Mouse (Mus musculus) cortical plate, adult 2 months (tissue): ENCODE measurements at regions not wholly inside any gene's neighbourhood (a gene's known extent, or its start where the extent isn't known, plus 50 kb on each side); places are given as distances from the start of the nearest gene placed in this dataset.

Experiments used
- H3K27ac ChIP-seq: fragments of 200-500 bp; 2 replicates; pipeline ENCODE4 v1.5.1; 2012; ENCODE audit warnings: low read length, control low read depth, inconsistent platforms; ENCODE audit not compliant: insufficient read depth
- H3K4me1 ChIP-seq: fragments of 200-500 bp; 2 replicates; pipeline ENCODE4 v1.6.1; 2011; ENCODE audit warnings: low read length; ENCODE audit not compliant: control insufficient read depth, insufficient read depth
- H3K4me3 ChIP-seq: fragments of 200-500 bp; 2 replicates; pipeline ENCODE4 v1.5.1; 2011; ENCODE audit warnings: mild to moderate bottlenecking, low read length, control low read depth; ENCODE audit not compliant: insufficient read depth
- CTCF ChIP-seq: fragments of 200-500 bp; IDR thresholded peaks from 2 replicates; pipeline ENCODE4 v1.5.1; 2011; ENCODE audit warnings: mild to moderate bottlenecking, control low read depth, low read length; ENCODE audit not compliant: insufficient read depth; ENCODE audit errors: extremely low read depth
- POLR2A ChIP-seq: fragments of 200-500 bp; IDR thresholded peaks from 2 replicates; pipeline ENCODE4 v1.6.1; 2011; ENCODE audit warnings: mild to moderate bottlenecking, low read length, control low read depth; ENCODE audit not compliant: insufficient read depth; ENCODE audit errors: extremely low read depth

GRCm38 (mm10) chr2:61267706-61268105, 304.7 kb upstream of the Rbms1 start:
- TF ChIP-seq CTCF (no peak), POLR2A (no peak)
- H3K4me1 ChIP-seq = peaks cover 1% of the 10 kb centered on the region; the same call in 1 of the 2 replicates
- H3K4me3 ChIP-seq = no peak overlapping the region
- H3K27ac ChIP-seq = no peak overlapping the region

GRCm38 (mm10) chr2:61250068-61250800, 287.2 kb upstream of the Rbms1 start:
- H3K4me3 ChIP-seq = no peak overlapping the region
- no peak for TF ChIP-seq POLR2A
- TF ChIP-seq CTCF = no peak
- H3K27ac ChIP-seq = no peak overlapping the region
- H3K4me1 ChIP-seq = no peaks in the 10 kb centered on the region

GRCm38 (mm10) chr2:61247956-61248355, 285.0 kb upstream of the Rbms1 start:
- TF ChIP-seq POLR2A (no peak), CTCF (no peak)
- no peak overlapping the region for H3K27ac ChIP-seq
- H3K4me3 ChIP-seq = no peak overlapping the region
- H3K4me1 ChIP-seq = no peaks in the 10 kb centered on the region

GRCm38 (mm10) chr2:61247336-61247735, 284.3 kb upstream of the Rbms1 start:
- TF ChIP-seq CTCF (no peak), POLR2A (no peak)
- Histone ChIP-seq H3K4me1 (no peaks in the 10 kb centered on the region), H3K27ac (no peak overlapping the region), H3K4me3 (no peak overlapping the region)

- no peak for TF ChIP-seq CTCF
- TF ChIP-seq POLR2A = no peak
- no peak overlapping the region for H3K27ac ChIP-seq
Observed at GRCm38 (mm10) chr2:61246691-61247258, 283.8 kb upstream of the Rbms1 start.

GRCm38 (mm10) chr2:61245526-61245925, 282.5 kb upstream of the Rbms1 start:
- no peaks in the 10 kb centered on the region for H3K4me1 ChIP-seq
- no peak overlapping the region for H3K27ac ChIP-seq
- TF ChIP-seq POLR2A = no peak
- TF ChIP-seq CTCF = no peak
- H3K4me3 ChIP-seq = no peak overlapping the region

More at GRCm38 (mm10) chr2:61246691-61247258, 283.8 kb upstream of the Rbms1 start:
- Histone ChIP-seq H3K4me3 (no peak overlapping the region), H3K4me1 (no peaks in the 10 kb centered on the region)

- TF ChIP-seq CTCF (no peak), POLR2A (no peak)
- H3K27ac ChIP-seq = no peak overlapping the region
- H3K4me3 ChIP-seq = no peak overlapping the region
- H3K4me1 ChIP-seq = no peaks in the 10 kb centered on the region
Observed at GRCm38 (mm10) chr2:61221676-61222075, 258.7 kb upstream of the Rbms1 start.

- no peaks in the 10 kb centered on the region for H3K4me1 ChIP-seq
- H3K4me3 ChIP-seq = no peak overlapping the region
- no peak overlapping the region for H3K27ac ChIP-seq
- TF ChIP-seq POLR2A (no peak), CTCF (no peak)
Observed at GRCm38 (mm10) chr2:61221157-61221556, 258.2 kb upstream of the Rbms1 start.

GRCm38 (mm10) chr2:61213951-61214350, 251.0 kb upstream of the Rbms1 start:
- H3K4me1 ChIP-seq = no peaks in the 10 kb centered on the region
- no peak for TF ChIP-seq POLR2A
- TF ChIP-seq CTCF = no peak
- H3K27ac ChIP-seq = no peak overlapping the region
- no peak overlapping the region for H3K4me3 ChIP-seq

- Histone ChIP-seq H3K4me1 (no peaks in the 10 kb centered on the region), H3K27ac (no peak overlapping the region), H3K4me3 (no peak overlapping the region)
- no peak for TF ChIP-seq CTCF
- TF ChIP-seq POLR2A = no peak
Observed at GRCm38 (mm10) chr2:61201387-61201786, 238.4 kb upstream of the Rbms1 start.
